Mouse (Mus musculus) adrenal gland, adult (tissue): ENCODE results near the gene Wdr89.
"Not testable (repeated sequence)": the region's sequence is repeated elsewhere in the genome, so short reads cannot be mapped to it uniquely, and the experiment has no call there.

Experiments
- DNase-seq, 2 experiments: peaks; one replicate each; pipeline ENCODE4 v3.0.0; 2022 to 2023; ENCODE audit warnings: low spot score in 1 of 2; ENCODE audit not compliant: inconsistent age in 2 of 2

Wdr89 gene

DNA sequence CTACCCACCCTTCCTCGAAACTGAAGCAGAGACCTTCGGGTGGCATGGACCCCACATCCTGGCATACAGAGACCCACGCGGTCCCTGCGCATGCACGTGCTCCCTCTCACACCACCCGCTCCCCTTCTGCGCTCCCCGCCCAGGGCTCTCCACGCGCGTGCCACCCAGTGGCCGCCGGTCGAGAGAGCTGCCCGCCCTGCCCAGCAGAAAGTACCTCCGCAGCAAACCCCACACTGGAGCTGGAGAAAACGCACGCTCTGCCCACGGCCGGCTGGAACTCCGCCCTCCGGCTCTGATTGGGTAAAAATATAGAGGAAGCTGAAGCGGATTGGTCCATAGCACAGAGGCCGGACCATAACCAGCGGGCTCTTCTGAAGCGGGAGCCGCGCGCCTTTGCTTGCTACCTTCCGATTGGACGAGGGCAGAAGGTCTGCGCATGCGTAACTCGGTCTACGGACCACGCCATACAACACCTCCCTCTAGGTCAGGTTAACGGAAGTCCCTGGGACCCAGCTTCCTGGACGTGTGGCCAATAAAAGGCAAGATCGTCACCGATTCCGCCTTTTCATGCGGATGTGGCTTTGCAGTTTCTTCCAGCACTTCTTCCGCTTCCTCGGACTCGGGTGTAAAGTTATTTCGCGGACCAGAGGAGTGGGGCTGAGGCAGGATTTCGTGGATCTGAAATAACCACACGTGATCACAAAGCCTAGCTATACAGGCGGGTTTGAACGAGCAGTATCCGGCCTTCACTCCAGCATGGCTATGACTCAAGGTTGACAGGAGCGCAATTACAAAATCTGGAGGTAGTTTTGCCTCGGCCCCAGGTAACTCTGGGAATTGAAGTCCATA, at the start of gene Wdr89:
Gene Wdr89 (minus strand): TSS at position 280 of the 849 bp plus-strand sequence.
- peak; percentile 99 to 100 for DNase-seq

DNA sequence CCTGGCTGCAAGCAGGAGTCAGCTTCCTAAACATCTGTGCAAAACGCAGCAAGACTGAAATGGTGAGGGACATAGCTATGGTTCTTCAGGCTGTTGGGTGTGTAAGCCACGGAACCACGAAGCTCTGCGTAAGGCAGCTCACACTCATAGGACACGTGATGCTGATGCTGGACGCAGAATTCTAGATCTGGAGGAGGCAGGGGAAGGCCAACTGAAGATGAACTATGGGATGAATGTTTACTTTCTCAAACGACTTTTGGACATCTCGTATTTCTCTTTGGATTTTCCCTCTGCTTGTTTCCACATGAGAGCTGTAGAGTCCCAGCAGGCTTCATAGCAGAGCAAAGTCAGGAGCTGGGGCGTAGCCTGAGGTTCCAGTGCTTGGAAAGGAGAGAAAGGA, 44.3 kb upstream of the Wdr89 start:
- no peak for DNase-seq

DNA sequence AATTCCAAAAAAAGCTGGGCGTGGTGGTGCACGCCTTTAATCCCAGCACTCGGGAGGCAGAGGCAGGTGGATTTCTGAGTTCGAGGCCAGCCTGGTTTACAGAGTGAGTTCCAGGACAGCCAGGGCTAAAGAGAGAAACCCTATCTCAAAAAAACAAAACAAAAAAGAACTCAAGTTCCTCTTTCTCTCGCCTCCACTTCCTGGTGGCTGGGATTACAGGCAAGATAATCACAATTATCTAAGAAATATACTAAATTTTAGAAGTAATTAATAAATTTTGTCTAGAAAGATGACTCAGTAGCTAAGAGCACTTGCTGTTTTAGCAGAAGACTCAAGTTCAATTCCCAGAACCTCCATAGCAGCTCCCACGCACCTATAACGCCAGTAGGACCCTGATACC, 43.6 kb upstream of the Wdr89 start:
- DNase-seq = not testable (repeated sequence)

DNA sequence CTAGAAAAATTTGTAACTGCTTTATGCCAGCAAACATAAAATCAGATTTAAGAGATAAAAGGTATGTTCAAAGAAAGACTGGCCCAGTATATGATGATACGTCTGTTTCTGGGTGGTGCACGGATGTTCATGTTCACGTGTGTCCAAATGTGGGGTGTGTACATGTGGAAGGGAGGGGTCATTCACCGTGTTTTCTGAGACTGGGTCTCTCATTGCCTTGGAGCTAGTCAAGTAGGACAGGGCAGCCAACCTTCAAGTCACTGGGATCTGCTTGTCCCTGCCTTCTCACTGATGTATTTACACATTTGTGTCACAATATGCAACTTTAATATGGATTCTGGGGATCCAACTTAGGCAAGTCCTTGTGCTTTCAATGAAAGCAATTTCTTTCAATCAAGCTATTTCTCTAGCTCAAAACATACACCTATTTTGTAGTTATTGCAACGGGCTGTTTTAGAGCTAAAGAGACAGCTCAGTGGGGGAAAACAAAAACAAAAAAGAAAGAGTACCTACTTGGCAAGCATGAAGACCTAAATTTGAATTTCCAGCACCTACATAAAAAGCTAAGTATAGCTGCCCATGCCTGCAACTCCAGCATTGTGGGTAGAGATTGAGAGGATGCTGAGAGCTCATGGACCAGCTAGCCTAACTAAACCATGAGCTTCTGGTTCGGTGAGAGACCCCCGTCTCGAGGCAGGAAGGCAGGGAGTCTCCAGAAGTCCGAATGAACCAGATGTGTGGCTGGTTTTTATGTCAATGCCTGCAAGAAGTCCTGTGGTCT, 41.4 kb upstream of the Wdr89 start:
- DNase-seq = no peak

DNA sequence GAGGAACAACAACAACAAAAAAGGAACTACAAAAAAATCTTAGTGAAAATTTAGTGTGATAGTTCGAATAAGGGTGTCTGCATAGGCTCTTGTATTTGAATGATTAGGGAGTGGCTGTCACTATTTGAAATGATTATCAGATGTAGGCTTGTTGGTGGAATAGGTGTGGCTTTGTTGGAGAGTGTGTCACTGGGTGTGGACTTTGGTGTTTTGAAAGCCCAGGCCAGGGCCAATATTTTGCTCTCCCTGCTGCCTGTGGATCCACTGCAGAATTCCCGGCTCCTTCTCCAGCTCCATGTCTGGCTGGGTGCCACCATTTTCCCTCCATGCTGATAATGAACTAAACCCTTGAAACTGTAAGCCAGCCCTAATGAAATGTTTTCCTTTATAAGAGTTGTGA, 40.2 kb upstream of the Wdr89 start:
- DNase-seq = no peak

DNA sequence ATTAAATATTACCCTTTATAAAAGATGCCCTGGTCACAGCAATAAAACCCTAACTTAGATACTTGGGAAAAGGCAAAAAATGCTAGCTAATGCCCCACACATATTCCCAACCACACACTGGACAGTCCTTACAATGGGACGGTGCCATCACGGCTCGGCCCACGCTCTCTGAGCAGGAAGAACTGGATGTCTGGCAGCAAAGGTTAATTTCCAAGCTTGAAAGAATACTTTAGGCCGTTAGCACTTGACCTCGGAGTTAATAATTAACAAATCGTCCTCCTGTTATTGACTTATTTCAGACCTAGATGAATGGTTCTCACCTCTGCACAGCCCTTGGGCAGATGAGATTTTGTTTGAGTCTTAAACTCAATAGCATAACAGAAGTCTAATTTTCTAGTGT, 37.3 kb upstream of the Wdr89 start:
- DNase-seq = no peak

DNA sequence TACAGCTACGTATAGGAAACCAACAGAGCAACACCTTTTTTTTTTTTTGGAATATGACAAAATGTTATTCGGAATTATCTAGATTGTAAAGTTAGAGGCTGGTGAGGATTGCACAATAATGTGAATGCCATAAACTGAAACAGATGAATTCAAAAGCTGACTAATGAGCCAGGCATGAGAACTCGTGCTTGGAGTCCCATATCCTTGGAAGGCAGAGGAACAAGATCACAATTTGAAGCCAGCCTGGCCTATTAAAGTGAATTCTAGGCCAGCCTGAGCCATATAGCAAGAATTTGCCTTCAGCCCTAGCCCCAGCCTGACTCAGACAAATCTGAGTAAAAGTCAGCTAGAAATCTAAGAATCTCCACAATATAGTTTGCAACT, 33.4 kb upstream of the Wdr89 start:
- peak in 1 of 2 experiments; percentile 67 for DNase-seq

DNA sequence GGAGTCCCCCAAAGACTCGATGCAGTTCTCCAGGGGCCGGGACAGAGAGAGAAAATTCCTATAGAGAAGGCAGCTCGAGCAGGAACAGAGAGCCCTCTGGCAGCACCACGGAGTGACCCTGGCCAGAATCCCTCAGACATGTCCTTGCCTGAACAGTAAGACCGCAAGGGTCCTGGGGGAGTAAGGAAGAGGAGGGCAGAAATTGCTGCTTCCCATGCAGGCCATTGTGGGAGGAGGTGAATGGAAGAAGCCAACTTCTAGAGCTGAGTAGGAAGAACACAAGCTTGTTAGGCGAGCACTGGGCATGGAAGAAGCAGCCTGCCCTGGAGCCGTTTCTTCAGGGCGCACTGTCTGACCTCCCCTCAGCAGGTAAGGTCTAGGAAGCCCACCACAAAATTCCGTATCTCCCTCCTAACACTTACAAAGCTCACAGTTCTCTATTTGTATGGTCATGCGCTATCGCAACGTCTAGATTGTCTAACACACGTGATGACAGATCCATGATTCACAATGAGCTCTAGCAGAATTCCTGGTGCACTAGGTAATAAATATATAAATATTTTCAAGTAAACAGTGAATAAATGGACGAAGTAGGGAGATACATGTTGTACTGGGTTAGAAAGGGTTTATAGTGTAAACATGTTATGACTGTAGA, 32.9 kb upstream of the Wdr89 start:
- peak; percentile 26 to 66 for DNase-seq

DNA sequence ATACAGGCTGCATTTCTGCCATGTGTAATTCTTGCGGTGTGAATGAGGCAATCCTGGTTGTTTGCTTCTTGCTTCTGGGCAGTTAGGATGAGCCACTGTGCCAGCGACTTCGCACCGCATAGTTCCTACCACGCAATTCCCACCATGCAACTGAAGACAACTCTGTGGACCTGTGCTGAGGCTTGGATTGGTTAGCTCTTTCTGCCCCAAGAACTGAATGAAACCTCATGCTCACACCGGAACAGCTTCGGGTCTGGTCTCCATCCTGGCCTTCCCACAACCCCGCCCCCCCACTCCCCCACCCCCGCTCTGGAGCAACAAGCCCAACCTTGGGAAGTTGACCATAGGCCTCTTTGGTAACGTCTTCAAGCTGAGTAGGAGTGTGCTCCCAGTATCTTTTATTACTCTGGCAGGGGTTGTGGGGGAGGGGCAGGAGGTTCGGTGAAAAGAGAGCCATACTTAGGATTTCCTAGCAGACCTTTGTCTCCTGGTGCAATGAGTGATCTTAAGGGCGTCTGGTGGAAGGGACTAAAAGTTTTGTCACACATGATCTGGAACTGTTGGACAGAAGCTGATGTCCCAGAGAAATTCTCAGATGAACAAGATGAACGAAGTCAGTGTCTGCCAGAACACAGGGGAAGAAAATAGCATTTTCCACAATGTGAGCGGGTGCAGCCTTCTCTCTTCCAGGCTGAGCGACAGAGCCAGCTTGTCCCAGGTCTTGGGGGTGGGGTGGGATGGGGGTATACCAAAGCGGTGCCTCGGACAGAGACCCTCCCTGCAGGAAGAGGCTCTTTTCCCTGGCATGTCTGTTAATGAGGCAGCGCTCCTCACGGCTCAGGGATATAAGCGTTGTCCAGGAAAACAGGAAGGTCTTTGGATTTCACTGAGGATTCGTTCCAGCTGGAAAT, 32.1 kb upstream of the Wdr89 start:
- peak; percentile 36 to 72 for DNase-seq

DNA sequence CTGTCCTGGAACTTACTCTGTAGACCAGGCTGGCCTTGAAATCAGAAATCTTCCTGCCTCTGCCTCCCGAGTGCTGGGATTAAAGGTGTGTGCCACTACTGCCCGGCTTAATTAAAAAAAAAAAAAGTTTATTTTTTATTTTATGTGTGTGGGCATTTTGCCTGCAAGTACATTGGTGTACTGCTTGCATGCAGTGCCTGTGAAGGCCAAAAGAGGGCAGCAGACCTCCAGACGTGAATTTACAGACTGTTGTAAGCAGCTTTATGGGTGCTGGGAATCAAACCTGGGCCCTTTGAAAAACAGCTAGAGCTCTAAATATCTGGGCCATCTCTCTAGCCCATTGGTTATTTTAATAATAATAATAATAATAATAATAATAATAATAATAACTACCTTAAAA, 29.4 kb upstream of the Wdr89 start:
- no peak for DNase-seq

DNA sequence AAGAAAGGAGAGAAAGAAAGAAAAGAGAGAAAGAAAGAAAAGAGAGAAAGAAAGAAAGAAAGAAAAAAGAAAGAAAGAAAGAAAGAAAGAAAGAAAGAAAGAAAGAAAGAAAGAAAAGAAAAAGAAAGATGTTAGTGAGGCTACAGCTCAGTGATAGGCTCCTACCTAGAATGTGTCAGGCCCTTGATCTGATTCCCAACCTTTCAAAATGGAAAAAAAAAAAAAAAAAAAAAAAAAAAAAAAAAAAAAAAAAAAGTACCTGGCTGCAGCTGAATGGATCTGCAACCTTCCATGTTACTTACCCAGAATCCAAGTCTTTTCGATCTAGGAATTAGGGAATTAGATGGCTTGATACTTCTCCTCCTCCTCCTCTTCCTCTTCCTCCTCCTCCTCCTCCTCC, 26.5 kb upstream of the Wdr89 start:
- DNase-seq = not testable (repeated sequence)

DNA sequence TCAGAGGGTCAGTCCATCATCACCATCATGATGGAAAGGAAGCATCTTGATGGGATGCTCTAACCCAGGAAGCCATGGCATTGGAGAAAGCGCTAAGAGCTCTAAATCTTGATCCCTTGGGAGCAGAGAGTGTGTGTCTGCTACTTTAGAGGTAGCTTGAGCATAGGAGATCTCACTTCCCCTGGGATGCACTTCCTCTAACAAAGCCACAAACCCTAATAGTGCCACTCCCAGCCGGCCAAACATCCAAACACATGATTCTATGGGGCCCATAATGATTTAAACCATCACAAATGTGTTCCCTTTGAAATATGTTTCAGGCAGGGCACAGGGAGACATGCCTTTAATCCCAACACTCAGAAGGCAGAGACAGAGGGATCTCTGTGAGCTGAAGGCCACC, 19.7 kb upstream of the Wdr89 start:
- DNase-seq = no peak

DNA sequence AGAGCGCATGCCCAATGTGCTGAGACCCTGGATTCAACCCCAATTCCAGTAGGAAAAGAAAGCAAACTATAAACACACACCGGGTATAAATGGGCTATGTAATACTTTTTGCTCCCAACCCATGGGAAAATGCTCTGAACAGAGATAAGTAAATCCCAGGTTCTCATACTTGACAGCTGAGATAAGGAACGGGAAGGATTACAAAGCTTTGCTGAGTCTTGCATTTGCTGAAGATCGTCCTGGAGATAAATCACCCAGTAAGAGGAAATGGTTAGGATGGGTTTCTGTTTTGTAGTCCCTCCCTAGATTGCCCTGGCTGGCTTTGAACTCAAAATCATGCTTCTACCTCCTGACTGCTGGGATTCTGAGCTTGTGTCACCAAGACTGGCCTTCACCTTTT, 18.0 kb upstream of the Wdr89 start:
- DNase-seq = peak in 1 of 2 experiments; percentile 43

DNA sequence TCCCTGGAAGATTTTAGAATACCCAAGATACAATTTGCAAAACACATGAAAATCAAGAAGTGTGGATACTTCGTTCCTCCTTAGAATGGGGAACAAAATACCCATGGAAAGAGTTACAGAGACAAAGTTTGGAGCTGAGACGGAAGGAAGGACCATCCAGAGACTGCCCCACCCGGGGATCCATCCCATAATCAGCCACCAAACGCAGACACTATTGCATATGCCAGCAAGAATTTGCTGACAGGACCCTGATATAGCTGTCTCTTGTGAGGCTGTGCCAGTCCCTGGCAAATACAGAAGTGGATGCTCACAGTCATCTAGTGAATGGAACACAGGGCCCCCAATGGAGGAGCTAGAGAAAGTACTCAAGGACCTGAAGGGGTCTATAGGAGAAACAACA, 14.7 kb upstream of the Wdr89 start:
- not testable (repeated sequence) for DNase-seq

DNA sequence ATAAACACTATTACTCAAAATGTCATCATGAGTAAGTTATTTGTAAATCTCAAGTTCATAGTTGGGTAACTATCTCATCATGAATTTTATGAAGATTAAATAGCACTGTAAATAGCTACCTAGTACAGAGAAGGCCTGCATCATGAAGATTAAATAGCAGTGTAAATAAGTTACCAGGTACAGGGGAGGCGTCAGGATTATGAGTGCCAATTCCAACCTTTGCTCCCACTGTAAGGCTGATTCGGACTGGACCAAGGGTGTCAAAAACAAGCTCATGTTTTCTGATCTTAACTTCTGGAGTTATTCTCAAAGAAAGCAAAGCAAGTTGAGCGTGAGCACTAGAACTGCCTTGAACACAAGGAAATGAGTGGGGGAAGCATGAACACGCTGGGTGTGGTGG, 14.3 kb upstream of the Wdr89 start:
- no peak for DNase-seq

DNA sequence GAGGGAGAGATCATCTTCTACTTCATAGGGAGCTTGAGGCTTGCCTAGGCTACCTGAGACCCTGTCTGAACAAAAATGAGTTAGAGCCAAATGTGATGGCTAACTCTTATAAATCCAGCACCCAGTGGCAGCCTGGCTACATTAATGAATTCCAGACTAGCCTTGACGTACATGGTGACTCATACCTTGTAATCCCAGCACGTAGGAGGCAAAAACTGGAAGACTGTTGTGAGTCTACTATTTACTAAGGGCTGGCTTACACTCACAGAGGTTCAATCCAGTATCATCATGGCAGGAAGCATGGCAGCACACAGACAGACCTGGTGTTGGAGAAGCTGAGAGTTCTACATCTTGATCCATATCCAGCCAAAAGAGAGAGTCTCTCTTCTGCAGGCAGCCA, 13.5 kb upstream of the Wdr89 start:
- peak in 1 of 2 experiments; percentile 70 for DNase-seq

DNA sequence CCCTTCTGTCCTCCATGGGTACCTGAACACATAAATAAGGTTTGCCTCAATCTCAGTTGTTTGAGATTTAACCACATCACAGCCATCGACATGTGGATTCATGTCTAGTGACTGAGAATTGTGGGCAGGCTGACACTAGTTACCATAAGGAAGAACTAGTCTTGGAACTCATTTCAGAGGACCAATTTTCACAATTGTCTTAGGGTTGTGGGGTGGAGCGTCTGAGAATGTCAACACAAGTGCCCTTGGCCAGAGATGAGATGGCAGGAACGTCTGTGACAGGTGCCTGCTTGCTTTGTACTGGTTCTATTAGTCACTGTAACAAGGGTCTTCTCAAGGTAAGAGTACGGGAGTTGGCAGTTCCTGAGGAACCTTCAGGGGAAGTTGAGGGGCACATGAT, 11.8 kb upstream of the Wdr89 start:
- no peak for DNase-seq

DNA sequence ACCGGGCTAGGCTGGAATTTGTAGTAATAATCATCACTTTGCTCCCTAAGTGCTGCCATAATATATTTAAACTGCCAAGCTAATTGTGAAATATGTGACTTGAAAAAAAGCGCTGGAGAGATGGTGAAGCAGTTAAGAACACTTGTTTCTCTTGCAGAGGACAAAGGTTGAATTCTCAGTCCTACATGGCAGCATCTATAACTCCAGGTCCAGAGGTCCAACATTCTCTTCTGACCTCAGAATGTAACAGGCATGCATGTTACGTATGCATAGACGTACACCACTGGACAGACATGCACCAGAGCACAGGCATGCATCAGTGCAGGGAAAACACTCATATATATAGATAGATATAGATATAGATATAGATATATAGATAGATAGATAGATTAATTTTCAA, 9.1 kb upstream of the Wdr89 start:
- DNase-seq = no peak

DNA sequence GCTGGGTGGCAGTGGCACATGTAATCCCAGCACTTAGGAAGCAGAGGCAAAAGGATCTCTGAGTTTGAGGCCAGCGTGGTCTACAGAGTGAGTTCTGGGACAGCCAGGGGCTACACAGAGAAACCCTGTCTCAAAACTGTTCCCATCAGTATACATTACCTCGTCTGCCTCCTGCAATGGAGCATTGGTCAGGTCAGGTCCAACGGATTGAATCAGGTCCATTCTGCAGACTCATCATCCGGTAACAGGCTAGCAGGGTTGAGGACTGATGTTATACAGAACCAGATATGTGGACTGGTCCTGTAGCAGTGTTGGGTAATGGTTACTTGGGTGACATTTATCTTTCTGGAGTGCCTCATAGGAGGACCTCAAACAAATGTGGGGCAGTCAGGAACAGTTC, 3.3 kb upstream of the Wdr89 start:
- no peak for DNase-seq

DNA sequence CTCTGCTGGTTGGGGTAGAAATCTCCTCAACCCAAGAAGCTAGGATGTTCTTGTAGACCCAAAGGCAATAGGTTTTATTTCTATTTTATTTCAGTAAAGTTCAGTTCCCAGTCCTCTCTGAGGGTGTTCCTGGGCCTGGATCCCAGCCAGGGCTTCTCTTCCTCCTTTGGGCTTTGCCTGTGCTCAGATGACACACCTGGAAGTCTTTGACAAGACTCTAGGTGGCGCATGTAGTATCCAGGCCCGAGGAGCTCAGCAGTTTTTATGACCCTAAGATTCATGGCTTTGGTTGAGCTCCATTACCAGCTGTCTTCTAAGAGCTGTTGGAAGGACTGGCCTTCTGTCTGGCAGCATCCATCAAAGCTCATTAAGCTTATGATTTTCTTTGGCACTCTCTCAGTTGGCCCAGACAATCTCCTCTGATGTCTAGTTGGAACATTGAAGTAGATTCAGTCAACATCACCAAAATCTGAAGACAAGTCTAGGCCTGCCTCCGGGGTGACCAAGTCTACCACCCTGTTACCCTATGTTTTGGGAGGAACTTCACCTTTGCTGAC, 2.5 kb upstream of the Wdr89 start:
- DNase-seq = peak in 1 of 2 experiments; percentile 38
